Mouse (Mus musculus) fat pad, adult 2 months (tissue): ENCODE measurements around the gene Atg10.
A peak's percentile ranks its signal among the peaks of the same experiment; 100 is the strongest.

Source experiments
- DNase-seq: peaks from one replicate; pipeline ENCODE4 v3.0.0-alpha.2; 2011; ENCODE audit warnings: low read depth, low spot score; ENCODE audit errors: extremely low read depth

The Atg10 gene

DNA sequence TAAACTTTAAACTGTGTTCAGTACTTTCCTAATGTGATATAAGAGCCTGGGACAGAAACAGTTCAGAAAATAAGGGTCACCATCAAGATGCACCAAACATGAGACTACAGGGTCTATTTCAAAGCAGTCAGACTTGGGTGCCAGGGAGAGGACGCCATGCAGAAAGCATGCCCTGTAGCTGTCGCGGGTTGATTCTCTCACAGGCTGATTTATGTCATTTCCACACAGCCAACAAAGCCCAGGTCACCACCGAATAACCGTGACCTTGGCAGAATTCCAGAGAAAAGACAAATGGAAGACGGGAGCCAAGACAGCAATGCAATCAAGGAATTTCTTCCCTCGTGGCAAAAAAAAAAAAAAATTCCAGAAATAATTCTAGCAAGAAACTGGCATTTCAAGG, 94.7 kb downstream of the Atg10 start:
- DNase-seq, result no peak

DNA sequence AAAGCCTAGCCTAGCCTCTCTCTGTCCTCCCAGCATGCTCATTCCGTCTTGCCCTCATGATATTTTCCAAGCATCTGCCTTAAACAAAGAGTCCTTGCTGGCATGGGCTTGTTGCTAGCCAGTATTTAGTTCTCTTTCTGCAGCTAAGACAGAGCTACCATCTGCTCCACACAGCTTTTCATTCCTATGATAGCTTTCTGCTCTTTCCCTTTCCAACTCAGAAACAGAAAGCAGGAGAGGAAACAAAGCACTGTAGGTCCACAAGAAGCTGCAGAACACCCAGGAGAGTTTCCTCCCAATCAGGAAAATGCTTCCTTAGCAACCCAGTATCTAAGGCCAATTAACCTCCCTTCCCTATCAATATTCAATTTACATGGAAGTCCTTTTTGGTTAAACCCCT, 95.2 kb downstream of the Atg10 start:
- no peak for DNase-seq

- DNase-seq, result no peak
These were observed 105.6 kb downstream of the Atg10 start for GRCm38 (mm10) chr13:91118156-91118555.

GRCm38 (mm10) chr13:91114880-91115279, 108.9 kb downstream of the Atg10 start:
- no peak for DNase-seq

GRCm38 (mm10) chr13:91107308-91107946, 116.3 kb downstream of the Atg10 start:
- DNase-seq, result no peak

DNA sequence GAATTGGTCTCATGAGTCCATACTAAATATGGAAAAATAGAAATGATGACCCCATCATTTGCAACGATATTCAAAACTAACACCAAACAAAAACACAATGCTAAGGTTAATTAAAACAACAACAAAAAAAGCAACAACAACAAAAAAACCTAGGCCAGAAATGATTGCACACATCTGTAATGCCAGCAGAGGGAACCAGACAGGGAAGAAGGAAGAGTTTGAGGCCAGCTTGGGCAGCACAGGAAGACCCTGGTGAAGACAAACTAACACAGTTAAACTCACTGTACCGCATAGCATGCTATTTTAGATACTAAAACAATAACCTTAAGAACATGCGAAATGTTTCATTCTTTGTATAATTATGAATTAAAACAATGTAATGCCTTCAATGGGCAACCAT, 121.5 kb downstream of the Atg10 start:
- no peak for DNase-seq

- no peak for DNase-seq
These were observed 123.4 kb downstream of the Atg10 start for GRCm38 (mm10) chr13:91100417-91100816.

DNA sequence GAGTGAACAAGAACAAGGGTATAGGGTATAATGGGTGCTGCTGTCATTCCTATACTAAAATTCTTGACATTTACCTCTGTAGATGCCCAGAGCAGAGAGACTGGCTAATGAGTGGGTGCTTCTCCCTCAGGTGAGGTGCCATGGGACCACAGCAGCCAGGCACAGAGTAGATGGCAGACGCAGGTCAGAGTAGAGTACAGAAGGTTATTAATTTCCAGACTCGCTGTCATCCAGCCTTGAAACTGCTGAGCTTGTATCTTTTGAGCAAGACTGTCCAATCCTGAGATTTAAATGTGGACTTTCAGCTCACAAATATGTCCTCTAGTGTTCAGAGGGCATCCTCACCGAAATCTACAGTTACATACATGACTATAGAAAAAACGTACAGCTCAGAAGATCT, 128.9 kb downstream of the Atg10 start:
- no peak for DNase-seq

DNA sequence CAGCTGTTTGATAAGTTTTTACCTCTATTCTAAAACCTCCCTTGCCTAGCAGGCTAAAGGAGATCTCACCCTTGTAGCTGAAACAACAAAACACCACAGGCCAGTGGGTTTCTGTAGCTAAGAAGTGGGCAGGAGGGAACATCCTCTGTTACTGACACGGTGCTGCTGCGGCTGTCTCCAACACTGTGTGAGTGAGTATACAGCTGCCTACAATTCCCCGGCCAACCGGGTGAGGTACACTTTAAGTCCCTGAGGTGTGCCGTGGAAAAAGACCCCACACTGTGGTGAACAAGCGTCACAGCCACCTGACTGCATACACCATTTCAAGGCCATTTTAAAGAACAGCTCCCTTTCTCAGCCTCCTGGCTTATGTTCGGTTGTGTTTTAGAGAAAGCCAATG, 129.6 kb downstream of the Atg10 start:
- DNase-seq, result no peak

DNA sequence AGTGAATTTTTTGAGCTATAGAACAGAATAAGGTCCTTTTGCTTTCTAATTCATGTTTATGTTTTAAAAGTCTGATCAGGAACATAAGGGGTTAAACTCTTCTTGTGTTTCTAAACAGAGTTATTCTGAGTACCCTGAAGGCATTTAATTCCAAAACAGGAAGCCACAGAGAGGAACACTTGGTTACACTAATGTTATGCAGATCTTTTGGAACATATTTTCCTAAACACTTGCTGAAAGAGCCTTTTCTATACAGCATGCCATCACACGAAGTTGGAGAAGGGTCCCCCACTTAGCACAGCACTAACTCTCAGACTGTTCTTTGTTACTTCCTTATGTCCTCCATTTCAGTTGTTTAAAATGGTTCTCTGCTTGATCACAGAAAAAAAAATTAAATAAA, 130.2 kb downstream of the Atg10 start:
- DNase-seq, result no peak

DNA sequence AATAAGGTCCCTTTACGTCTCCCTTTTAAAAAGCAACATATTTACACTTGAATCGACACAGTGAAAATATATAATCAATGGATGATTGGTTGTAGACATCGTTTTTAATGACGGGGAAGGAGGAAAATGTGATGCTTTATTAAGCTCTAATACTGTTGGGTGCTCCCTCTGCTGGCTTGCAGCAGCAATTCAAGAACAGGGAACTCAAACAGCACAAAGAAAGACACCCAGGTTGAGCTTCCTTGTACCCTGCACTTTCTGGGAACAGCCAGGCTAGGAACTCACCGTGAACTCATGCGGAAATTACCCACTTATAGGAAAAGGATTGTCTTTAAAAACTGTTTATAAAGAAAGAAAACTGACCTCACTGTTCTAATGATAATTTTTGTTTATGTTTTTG, 130.6 kb downstream of the Atg10 start:
- no peak for DNase-seq

GRCm38 (mm10) chr13:91091731-91092190, 132.0 kb downstream of the Atg10 start:
- DNase-seq, result no peak

DNA sequence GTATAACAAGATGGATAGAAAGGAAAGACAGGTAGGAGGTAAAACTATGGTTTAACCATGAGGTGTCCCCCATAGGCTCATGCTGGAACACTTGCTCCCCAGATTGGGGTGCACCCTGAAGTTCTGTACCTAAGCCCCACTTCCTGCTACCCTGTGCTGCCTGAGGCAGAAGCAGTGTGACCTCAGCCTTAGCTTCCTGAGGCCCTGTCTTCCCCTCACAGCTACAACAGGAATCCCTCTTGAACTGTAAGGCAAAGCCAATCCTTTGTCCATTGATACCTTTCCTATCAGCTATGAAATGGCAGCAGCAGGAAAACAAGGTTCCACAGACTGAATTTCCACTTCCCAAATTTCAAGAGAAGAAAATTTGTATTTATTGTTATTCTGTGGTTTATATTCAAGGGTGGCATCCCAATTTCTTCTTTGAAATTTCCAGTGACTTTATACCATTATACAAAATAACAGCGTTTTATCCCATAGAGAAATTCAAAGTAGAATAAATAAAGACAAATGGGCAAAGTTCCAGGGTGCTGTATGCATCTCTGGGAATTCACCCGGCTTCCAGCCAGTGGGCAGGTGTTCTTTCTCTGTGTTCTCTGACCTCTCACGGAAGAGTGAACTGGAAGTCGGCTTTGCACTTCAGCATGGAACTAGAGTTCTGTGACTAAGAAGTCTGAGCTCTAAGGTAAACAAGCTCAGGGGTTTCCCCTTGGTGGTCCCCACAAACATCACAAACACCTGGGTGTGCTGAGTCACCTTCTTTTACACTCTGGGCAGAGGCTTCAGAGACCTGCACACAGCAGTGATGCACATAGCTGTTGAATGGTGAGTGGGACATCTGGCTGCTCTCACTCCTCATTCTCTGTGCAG, 132.7 kb downstream of the Atg10 start:
- DNase-seq, result no peak

DNA sequence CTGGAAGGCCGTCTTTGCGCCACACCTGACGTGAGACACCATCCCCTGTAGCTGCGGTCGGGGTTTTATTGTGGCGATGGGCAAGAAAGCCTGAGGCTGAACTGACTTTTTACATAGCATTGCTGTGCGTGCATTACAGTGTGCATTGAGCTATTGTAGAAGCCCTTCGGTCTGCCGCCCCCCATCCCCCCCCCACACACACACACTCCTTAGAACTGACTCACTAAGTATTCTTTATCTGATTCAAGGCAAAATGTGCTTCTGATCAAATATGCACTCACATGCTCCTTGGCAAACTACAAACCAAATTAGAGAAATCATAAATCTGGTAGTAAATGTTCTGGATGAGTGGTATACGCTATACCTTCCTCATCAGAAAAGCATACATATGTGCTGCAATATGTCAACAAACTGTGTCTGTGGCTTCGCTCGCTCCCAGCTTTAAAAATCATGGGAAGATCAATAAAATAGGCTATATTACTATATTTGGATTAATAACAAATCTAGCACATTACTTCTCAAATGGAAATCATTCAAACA, 137.3 kb downstream of the Atg10 start:
- no peak for DNase-seq

- no peak for DNase-seq
These were observed 151.4 kb downstream of the Atg10 start for GRCm38 (mm10) chr13:91072351-91072750.

- no peak for DNase-seq
These were observed 162.9 kb downstream of the Atg10 start for GRCm38 (mm10) chr13:91060871-91061270.

- no peak for DNase-seq
These were observed 175.6 kb downstream of the Atg10 start for GRCm38 (mm10) chr13:91048171-91048570.

DNA sequence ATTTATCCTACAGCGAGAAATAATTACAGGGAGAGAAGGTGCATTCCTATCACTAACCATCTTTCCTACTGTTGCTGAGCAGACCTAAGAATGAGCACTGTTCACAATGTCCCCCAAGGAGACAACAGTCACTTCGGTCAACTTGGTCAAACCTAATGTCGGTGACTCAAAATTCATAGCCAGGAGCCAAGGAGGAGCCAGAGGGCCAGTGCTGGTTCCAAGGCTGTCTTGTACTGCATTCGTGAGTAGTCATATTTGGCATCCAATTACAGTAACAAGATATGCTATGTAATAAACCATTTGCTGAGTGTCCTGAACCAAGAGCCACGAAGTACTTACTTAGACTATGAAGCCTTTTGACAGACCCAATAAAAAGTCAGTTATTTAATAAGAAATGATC, 176.9 kb downstream of the Atg10 start:
- no peak for DNase-seq

DNA sequence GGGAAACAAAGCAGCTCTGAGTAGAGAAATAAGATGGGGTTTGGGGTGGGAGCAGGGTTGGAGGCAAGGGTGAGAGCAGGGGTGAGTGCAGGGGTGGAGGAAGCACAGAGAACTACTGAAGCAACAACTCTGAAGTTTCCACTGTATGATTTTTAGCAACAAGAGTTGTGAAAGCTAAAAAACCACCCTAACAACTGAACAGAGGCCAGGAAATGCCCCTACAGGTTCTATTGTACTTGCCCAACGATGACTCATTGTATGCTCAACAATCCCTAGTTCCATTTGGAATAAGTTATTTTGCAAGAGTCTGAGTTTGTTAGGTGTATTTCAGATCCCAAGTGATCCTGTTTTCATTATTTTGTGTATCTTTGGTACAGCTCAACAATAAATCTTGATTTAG, 182.5 kb downstream of the Atg10 start:
- peak; percentile 46 for DNase-seq

DNA sequence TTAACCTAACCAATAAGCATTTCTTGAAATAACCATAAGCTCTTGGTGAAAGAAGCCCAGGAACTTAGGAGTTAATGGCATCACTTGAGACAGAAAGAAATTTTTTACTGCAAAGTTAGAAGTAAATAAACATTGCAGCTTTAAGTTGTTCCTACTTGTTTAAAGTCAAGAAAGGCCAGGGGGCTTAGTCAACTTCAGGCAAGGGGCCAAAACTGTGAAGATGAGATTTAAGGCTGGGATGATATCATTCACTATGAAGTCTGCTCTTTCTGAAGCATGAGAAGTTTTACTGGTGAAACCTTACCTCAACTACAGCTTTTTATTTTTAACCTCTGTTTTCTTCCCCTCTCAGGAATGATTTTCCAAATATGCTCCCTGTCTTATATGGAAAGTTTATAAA, 183.3 kb downstream of the Atg10 start:
- DNase-seq, result no peak

DNA sequence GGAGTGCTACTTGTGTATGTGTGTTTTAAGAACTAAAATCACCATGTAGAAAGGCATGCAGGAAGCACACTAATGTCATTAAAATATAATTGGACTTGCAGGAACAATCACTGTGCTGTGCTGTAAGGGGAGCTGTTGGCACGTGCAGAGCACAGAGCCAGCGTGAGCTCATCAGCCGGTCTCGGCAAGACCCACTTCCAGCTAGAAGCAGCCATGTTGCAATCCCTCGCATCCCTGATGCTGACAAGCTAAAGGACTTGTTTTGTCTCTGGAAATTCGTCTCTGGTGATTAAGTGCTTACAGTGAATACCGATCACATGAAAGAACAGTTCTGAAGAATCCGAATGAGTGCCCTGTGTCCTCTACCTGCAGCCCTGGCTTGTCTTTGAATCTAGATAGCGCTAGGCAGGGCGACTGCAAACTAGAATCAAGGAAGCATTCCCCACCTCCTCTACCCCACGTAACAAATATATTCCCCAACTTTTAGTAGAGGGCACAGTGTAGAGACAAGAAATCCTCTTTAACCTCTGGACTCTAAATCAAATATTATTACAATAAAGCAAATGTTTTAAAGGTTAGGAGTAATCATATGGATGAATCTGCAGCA, 184.5 kb downstream of the Atg10 start:
- no peak for DNase-seq

GRCm38 (mm10) chr13:91038636-91039035, 185.1 kb downstream of the Atg10 start:
- DNase-seq, result no peak
